Mouse (Mus musculus) frontal cortex, postnatal 25 days (tissue): ENCODE results near the gene Thada.

Experiments used
- DNase-seq, 2 experiments: peaks; one replicate each; pipeline ENCODE4 v3.0.0; 2022; ENCODE audit warnings: low spot score in 2 of 2

Gene Thada

DNA sequence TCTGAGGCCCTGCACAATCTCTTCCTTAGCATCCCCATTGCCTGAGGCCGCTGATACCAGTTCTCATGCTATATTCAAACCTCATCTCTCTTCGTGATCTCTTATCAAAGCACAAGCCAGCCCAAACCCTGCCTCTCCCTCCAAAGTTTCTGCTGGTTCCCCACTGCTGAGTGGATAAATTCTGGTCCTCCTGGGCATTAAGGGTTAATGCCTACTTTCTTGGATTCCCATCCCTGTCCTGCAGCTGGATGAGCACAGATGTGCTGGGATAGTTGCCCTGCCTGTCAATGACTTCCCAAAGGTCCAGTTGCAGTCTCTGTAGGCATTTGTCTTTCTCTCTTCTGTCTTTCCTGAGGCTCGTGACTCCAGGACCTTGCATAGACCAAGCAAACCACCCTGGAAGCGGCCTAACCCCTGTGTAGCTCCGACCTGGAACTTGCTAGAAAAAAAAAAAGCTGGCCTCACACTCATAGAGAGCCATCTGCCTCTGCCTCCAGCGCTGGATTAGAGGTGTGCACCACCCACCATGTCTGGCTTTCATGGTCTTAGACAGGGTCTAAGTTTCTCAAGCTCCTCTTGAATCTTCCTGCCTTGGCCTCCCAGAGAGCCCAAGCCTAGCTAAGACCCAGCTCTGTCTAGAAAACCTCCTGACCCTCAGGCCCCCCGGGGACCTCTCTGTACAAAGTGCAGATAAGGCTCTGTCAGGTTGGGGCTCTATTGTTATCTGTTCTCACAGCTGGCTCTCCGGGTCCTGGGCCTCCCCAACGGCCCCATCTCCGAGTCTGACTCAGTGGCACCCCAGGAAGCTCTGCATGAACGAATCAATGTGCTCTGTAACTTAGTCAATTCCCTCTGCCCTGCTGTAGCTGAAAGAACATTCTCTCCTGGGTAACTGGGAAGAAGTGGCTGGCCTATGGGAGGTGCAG, 318.6 kb downstream of the Thada start:
- no peak for DNase-seq

GRCm38 (mm10) chr17:84146458-84147182, 319.4 kb downstream of the Thada start:
- DNase-seq: no peak

DNA sequence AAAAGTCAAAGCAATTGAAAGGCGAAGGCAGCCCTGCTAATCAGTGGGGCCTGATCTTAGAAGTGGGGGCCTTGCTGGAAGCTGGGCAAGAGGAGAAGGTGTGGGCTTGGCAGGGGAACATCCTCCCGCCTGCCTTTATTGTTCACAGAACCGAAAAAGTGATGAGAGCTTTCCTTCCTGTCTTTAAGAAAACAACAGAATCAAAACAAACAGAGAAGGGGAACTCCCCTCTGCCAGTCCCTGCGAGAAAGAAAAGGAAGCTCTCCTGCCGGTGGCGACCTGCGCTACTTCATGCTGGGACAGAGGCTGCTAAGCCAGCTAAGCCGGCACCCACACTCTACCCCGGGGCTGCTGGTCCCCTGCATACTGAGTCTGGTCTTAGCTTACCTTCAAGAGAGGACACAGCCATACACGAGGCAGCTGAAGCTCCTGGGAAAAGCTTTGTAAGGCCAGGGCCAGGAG, 320.1 kb downstream of the Thada start:
- DNase-seq: no peak

GRCm38 (mm10) chr17:84144762-84145599, 321.0 kb downstream of the Thada start:
- DNase-seq: no peak

- no peak for DNase-seq
Observed at GRCm38 (mm10) chr17:84144130-84144529, 321.9 kb downstream of the Thada start.

DNA sequence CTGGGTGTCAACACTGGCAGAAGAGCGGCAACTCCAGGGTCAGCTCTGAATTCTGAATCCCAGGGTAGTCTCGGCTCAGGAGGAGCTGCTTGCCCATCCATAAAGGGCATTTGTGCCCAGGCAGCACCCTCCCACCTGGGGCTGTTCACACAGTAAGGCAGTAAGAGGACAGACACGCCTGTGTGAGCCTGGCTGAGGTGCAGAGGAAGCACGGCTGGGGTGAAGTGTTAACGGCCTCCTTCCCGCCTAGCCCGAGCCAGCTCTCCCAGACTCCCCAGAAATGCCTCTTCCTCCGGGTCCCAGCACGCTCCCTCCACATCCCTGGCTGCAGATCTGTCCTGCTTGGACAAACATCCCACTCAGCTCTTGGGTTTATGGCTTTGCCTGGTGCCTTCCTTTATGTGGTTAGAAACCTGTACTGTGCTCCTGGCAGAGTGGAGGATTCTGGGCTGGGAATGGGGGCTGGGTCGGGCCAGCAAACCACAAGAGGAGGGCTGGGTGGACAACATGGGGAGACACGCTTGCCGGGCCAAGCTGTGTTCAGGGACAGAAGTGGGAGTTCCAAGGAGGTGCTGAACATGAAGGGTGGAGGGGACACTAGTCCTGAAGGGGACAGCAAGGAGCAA, 322.7 kb downstream of the Thada start:
- DNase-seq: no peak

- no peak for DNase-seq
Observed at GRCm38 (mm10) chr17:84141691-84142090, 324.3 kb downstream of the Thada start.

- DNase-seq: no peak
Observed at GRCm38 (mm10) chr17:84140822-84141507, 325.0 kb downstream of the Thada start.
